Mouse (Mus musculus): ENCODE results near the gene Bud23. TPM values are rescaled to one million over a fixed set of nuclear protein-coding genes. Genes with fewer than 3 reads are reported as not detected.
A peak's percentile ranks its signal among the peaks of the same experiment; 100 is the strongest.
"Not testable (repeated sequence)": the region's sequence is repeated elsewhere in the genome, so short reads cannot be mapped to it uniquely, and the experiment has no call there.

The Bud23 gene
- polyA plus RNA-seq, 1 experiment from 2014 or later, result 106 TPM

- no peaks in the 10 kb centered on the region; the same call in 1 of the 2 replicates for H3K9me3 ChIP-seq
- no peak overlapping the region for H3K9ac ChIP-seq
- H3K27ac ChIP-seq, result no peak overlapping the region
- ATAC-seq, result no peak
- 93% methylated on average over 3 of the region's 3 CpGs for WGBS
- H3K4me1 ChIP-seq (replicated peaks), result peaks cover 16% of the 10 kb centered on the region; the same call in 1 of the 2 replicates
- H3K36me3 ChIP-seq, result no peaks in the 10 kb centered on the region; the same call in 1 of the 2 replicates
- H3K4me2 ChIP-seq (replicated peaks), result no peak overlapping the region; the same call in 1 of the 2 replicates
- no peaks in the 10 kb centered on the region for H3K27me3 ChIP-seq (replicated peaks)
- no peak overlapping the region for H3K4me3 ChIP-seq (replicated peaks)
These were observed 1.2 kb upstream of the Bud23 start for GRCm38 (mm10) chr5:135066008-135066407.

DNA sequence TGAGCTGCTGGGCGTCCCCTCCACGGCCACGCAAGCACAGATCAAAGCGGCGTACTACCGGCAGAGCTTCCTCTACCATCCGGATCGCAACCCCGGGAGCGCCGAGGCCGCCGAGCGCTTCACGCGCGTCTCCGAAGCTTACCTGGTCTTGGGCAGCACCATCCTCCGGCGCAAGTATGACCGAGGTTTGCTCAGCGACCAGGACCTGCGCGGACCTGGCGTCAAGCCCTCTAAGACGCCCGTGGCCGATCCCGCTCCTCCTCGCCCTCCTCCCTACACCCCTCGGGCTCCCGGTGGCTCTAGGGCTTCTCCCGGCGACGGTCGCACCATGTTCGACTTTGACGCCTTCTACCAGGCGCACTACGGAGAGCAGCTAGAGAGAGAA, 385 bp downstream of the Bud23 start:
- Histone ChIP-seq H3K27me3 (replicated peaks) (no peaks in the 10 kb centered on the region), H3K4me2 (replicated peaks) (peak overlapping the region; percentile 90), H3K9me3 (no peaks in the 10 kb centered on the region; the same call in 1 of the 2 replicates), H3K27ac (peak overlapping the region; percentile 15), H3K9ac (peak overlapping the region; percentile 89), H3K4me3 (replicated peaks) (peak overlapping the region; percentile 84), H3K36me3 (peaks cover 11% of the 10 kb centered on the region), H3K4me1 (replicated peaks) (peaks cover 16% of the 10 kb centered on the region; the same call in 1 of the 2 replicates)
- under 1% methylated on average over 40 of the region's 40 CpGs for WGBS
- ATAC-seq, result peak; percentile 68

DNA sequence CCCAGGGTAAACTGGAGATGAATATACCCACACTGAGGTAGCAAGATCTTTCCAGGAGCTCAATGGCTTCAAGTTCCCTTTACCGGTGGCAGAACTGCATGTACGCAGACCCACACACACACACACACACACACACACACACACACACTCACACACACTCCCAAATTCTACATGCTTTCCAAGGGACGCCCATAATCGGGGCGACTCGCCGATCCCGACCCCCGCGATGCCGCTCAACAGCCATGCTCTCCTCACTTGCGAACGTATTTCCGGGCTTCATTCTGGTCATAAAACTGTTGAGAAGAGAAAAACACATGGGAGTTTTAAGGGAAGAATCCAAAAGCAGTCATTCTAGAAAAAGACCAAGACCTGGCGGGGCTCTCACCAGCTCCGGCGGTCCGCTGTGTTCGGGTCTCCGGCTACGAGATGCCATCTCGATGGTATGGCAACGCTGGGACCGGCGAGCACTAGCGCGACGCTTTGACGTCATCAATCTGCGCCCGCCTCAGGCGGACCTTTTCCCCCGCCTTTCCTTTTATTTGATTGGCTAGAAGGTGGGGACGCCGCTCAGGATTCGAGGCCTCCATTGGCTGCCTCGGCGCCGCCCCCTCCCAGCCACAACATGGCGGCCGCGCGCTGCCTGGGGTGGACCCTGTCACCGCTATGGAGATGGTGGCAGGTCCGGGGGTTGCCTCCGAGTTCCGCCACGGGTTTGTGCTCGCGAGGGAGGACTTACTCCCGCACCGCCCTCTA, 954 bp downstream of the Bud23 start, which contains the start of gene Dnajc30:
Gene Dnajc30, plus strand, starts transcription at position 574 of the 753 bp plus-strand sequence.
- Histone ChIP-seq H3K4me1 (replicated peaks) (peaks cover 16% of the 10 kb centered on the region; the same call in 1 of the 2 replicates), H3K36me3 (peaks cover 17% of the 10 kb centered on the region), H3K4me2 (replicated peaks) (peak within 1 kb of the TSS; percentile 90), H3K9ac (peak within 1 kb of the TSS; percentile 89), H3K9me3 (no peaks in the 10 kb centered on the region; the same call in 1 of the 2 replicates), H3K27ac (peak within 1 kb of the TSS; percentile 15), H3K27me3 (replicated peaks) (no peaks in the 10 kb centered on the region), H3K4me3 (replicated peaks) (peak within 1 kb of the TSS; percentile 84)
- peak; percentile 99 for ATAC-seq
- WGBS, result under 1% methylated on average over 52 of the region's 52 CpGs

GRCm38 (mm10) chr5:135053356-135053755, 11.4 kb downstream of the Bud23 start:
- 90% methylated on average over 12 of the region's 12 CpGs for WGBS
- H3K36me3 ChIP-seq, result peaks cover 41% of the 10 kb centered on the region

GRCm38 (mm10) chr5:135049268-135049667, 15.5 kb downstream of the Bud23 start:
- H3K4me2 ChIP-seq (replicated peaks); H3K4me3 ChIP-seq (replicated peaks); H3K9ac ChIP-seq; H3K9me3 ChIP-seq; H3K4me1 ChIP-seq (replicated peaks); H3K27ac ChIP-seq; ATAC-seq; H3K27me3 ChIP-seq (replicated peaks): not testable (repeated sequence)
- peaks cover 20% of the 10 kb centered on the region for H3K36me3 ChIP-seq
- 88% methylated on average over 6 of the region's 6 CpGs for WGBS

More at GRCm38 (mm10) chr5:135053356-135053755, 11.4 kb downstream of the Bud23 start:
- Histone ChIP-seq H3K27ac (no peak overlapping the region), H3K4me2 (replicated peaks) (no peak overlapping the region), H3K4me3 (replicated peaks) (no peak overlapping the region), H3K27me3 (replicated peaks) (no peaks in the 10 kb centered on the region), H3K9ac (no peak overlapping the region), H3K4me1 (replicated peaks) (no peaks in the 10 kb centered on the region), H3K9me3 (no peaks in the 10 kb centered on the region)
- no peak for ATAC-seq

- Histone ChIP-seq H3K4me2 (replicated peaks) (no peak overlapping the region), H3K27ac (no peak overlapping the region), H3K9me3 (no peaks in the 10 kb centered on the region), H3K9ac (no peak overlapping the region), H3K36me3 (peaks cover 15% of the 10 kb centered on the region), H3K4me3 (replicated peaks) (no peak overlapping the region), H3K27me3 (replicated peaks) (no peaks in the 10 kb centered on the region), H3K4me1 (replicated peaks) (no peaks in the 10 kb centered on the region)
- no peak for ATAC-seq
- 92% methylated on average over 5 of the region's 5 CpGs for WGBS
These were observed 16.2 kb downstream of the Bud23 start for GRCm38 (mm10) chr5:135048539-135048938.

DNA sequence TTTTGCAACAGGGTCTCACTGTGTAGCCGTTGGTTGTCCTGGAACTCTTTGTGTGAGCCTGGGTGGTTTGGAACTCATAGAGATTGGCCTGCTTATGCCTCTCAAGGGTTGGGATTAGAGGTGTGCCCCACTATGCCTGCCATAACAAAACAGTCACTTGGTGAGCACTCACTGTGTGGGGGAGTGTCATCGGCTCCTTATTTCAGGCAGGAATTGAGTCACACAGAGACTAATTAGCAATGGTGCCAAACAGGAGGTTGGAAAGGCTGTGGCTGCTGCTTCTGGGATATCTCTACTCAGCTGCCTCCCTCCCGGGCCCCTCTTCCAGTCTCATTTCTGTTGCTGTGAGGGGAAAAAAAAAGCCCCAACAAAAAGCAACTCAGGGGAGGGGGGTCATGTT, 20.2 kb downstream of the Bud23 start:
- no peak overlapping the region for H3K4me2 ChIP-seq (replicated peaks)
- no peak overlapping the region for H3K9ac ChIP-seq
- no peak for ATAC-seq
- H3K36me3 ChIP-seq, result peaks cover 9% of the 10 kb centered on the region
- H3K9me3 ChIP-seq, result no peaks in the 10 kb centered on the region
- 0 out of 2 replicates have a peak, but pooled peaks cover 7% of the 10 kb centered on the region for H3K4me1 ChIP-seq (replicated peaks)
- no peak overlapping the region for H3K4me3 ChIP-seq (replicated peaks)
- 89% methylated on average over 3 of the region's 3 CpGs for WGBS
- no peaks in the 10 kb centered on the region for H3K27me3 ChIP-seq (replicated peaks)
- H3K27ac ChIP-seq, result no peak overlapping the region

GRCm38 (mm10) chr5:135042105-135042788, 22.5 kb downstream of the Bud23 start:
- Histone ChIP-seq H3K4me2 (replicated peaks) (peak overlapping the region; percentile 6; the same call in 1 of the 2 replicates), H3K4me1 (replicated peaks) (0 out of 2 replicates have a peak, but pooled peaks cover 7% of the 10 kb centered on the region), H3K27ac (no peak overlapping the region), H3K36me3 (0 out of 2 replicates have a peak, but pooled peaks cover 9% of the 10 kb centered on the region), H3K4me3 (replicated peaks) (no peak overlapping the region), H3K27me3 (replicated peaks) (no peaks in the 10 kb centered on the region), H3K9me3 (no peaks in the 10 kb centered on the region), H3K9ac (no peak overlapping the region)
- 46% methylated on average over 19 of the region's 21 CpGs for WGBS
- peak; percentile 36; the same call in 1 of the 2 replicates for ATAC-seq

DNA sequence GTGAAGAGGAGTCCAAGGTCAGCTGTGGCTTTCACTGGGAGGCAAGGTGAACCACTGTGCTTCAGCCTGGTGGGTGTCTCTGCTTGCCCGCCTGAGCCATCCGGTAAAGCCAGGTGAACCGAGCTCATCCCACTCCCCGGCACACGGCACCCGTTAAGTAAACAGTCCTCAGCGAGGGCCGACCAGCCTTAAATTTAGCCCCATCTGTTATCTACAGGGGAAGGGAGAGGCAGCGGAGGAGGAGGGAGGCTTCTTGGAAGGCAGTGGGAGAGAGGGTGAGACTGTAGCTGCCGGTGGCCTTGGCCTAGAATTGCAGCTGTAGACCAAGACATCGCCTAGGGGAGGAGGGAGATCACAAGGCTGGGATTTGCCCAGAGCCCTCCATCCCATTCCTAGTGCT, 24.0 kb downstream of the Bud23 start:
- Histone ChIP-seq H3K4me1 (replicated peaks) (0 out of 2 replicates have a peak, but pooled peaks cover 7% of the 10 kb centered on the region), H3K4me3 (replicated peaks) (no peak overlapping the region), H3K4me2 (replicated peaks) (no peak overlapping the region), H3K36me3 (0 out of 2 replicates have a peak, but pooled peaks cover 9% of the 10 kb centered on the region), H3K27me3 (replicated peaks) (no peaks in the 10 kb centered on the region), H3K27ac (no peak overlapping the region), H3K9ac (no peak overlapping the region), H3K9me3 (no peaks in the 10 kb centered on the region)
- 0 out of 2 replicates have a peak, but pooled peaks have one; percentile 13 for ATAC-seq
- 39% methylated on average over 11 of the region's 11 CpGs for WGBS

- H3K36me3 ChIP-seq, result 0 out of 2 replicates have a peak, but pooled peaks cover 9% of the 10 kb centered on the region
- no peak overlapping the region for H3K4me3 ChIP-seq (replicated peaks)
- no peak overlapping the region for H3K9ac ChIP-seq
- no peak overlapping the region for H3K27ac ChIP-seq
- H3K9me3 ChIP-seq, result no peaks in the 10 kb centered on the region
- no peak overlapping the region for H3K4me2 ChIP-seq (replicated peaks)
- 0 out of 2 replicates have a peak, but pooled peaks cover 7% of the 10 kb centered on the region for H3K4me1 ChIP-seq (replicated peaks)
- no peak for ATAC-seq
- H3K27me3 ChIP-seq (replicated peaks), result no peaks in the 10 kb centered on the region
- 64% methylated on average over 6 of the region's 6 CpGs for WGBS
These were observed 24.7 kb downstream of the Bud23 start for GRCm38 (mm10) chr5:135040059-135040458.

DNA sequence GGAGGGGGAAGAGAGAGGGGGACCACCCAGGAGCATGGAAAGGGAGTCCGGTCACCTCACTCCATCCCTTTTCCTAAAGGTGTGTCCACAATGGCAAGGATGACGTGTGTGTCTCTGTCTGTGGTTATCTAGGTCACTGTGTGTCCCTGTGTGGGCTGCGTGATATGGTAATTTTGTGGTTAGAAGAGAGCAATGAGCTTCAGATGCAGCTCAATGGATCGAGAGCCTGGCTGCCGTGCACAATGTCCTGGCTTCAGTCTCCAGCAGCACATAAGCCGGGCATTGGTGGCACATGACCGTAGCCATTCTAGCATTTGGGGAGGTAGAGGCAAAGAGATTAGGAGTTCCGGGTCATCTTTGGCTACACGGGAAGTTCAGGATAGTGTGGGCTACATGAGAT, 25.2 kb downstream of the Bud23 start:
- Histone ChIP-seq H3K4me1 (replicated peaks) (0 out of 2 replicates have a peak, but pooled peaks cover 7% of the 10 kb centered on the region), H3K27me3 (replicated peaks) (no peaks in the 10 kb centered on the region), H3K36me3 (0 out of 2 replicates have a peak, but pooled peaks cover 9% of the 10 kb centered on the region), H3K4me3 (replicated peaks) (no peak overlapping the region), H3K27ac (no peak overlapping the region), H3K9me3 (no peaks in the 10 kb centered on the region), H3K4me2 (replicated peaks) (no peak overlapping the region), H3K9ac (no peak overlapping the region)
- ATAC-seq, result no peak
- 88% methylated on average over 9 of the region's 9 CpGs for WGBS

DNA sequence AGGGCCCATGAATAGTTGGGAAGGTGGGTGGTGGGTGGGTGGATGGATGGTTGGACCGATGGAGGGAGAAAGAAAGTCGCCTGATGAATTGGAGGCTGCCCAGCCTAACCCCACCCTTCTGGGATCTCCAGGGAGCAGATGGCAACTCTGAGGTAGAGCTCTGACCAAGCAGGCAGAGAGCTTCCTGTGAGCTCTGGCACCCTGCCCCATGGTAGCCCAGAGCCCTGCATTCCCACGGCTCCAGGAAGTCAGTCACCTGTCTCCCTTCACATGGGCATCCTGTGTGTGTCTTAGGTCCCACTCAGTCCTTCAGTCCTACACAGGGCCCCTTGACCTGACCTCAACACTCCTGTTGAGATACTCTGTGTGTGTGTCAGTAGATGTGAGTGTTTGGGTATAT, 26.8 kb downstream of the Bud23 start:
- H3K4me1 ChIP-seq (replicated peaks), result 0 out of 2 replicates have a peak, but pooled peaks cover 7% of the 10 kb centered on the region
- H3K9ac ChIP-seq, result no peak overlapping the region
- ATAC-seq, result no peak
- H3K9me3 ChIP-seq, result no peaks in the 10 kb centered on the region
- no peak overlapping the region for H3K4me2 ChIP-seq (replicated peaks)
- no peaks in the 10 kb centered on the region for H3K27me3 ChIP-seq (replicated peaks)
- H3K4me3 ChIP-seq (replicated peaks), result no peak overlapping the region
- H3K27ac ChIP-seq, result no peak overlapping the region
- 87% methylated on average over 3 of the region's 3 CpGs for WGBS
- H3K36me3 ChIP-seq, result peaks cover 9% of the 10 kb centered on the region; the same call in 1 of the 2 replicates
